Mouse (Mus musculus): ENCODE measurements at regions not wholly inside any gene's neighbourhood (a gene's known extent, or its start where the extent isn't known, plus 50 kb on each side); places are given as distances from the start of the nearest gene placed in this dataset.
"Not testable (repeated sequence)": the region's sequence is repeated elsewhere in the genome, so short reads cannot be mapped to it uniquely, and the experiment has no call there.

GRCm38 (mm10) chr10:118615131-118616020 is 174.5 kb downstream of the Ifng start:
- no peak for TF ChIP-seq CTCF (IDR thresholded peaks at IDR 0.05)
- POLR2A ChIA-PET: no interaction called here
- CTCF ChIA-PET: interaction anchor here (1.8 kb wide), 1 partner anchor 9 kb away, joined by 5 read pairs; no protein-coding TSS in a partner anchor
- ATAC-seq: no peak
- DNase-seq (ENCODE audit: low read depth, low spot score): no peak
- in situ Hi-C loops (cut with MboI; ENCODE audit: low pct_unique_long_range_greater_than_20kb): no loop called here
- no peaks in the 10 kb centered on the region for H3K27me3 ChIP-seq

DNA sequence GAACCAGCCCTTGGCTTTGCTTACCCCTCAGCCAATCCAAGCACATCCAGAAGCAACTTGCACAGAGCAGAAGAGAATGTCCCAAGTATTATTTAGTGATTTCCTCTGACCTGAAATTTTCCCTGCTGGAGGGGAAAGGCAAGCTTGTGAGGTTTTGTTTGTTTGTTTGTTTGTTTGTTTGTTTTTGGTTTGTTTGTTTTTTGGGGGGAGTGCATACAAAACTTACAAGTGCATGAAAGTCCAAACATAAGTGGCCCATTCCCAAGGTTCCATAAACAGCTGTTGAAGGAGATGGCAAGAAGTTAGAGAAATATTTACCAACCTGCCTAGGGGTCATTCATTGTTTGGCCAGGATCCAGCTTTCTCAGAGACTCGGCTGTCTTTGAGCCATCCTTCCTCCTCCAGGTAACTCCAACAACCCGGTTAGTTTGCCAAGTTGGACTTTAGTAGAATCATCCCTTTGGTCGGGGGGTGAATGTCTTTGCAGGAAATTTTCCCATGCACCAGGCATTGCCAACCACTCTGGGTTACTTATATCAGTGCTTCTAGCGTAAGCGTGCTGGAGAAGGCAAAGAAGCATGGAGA is 175.3 kb downstream of the Ifng start:
- no peak for ATAC-seq
- no peak for TF ChIP-seq CTCF (IDR thresholded peaks at IDR 0.05)
- ChIA-PET POLR2A (no interaction called here), CTCF (interaction anchor here (1.8 kb wide), 1 partner anchor 9 kb away, joined by 5 read pairs; no protein-coding TSS in a partner anchor)
- no peaks in the 10 kb centered on the region for H3K27me3 ChIP-seq
- in situ Hi-C loops (cut with MboI; ENCODE audit: low pct_unique_long_range_greater_than_20kb): no loop called here
- no peak for DNase-seq (ENCODE audit: low read depth, low spot score)

- in situ Hi-C loops (cut with MboI; ENCODE audit: low pct_unique_long_range_greater_than_20kb): no loop called here
- no peak for TF ChIP-seq CTCF (IDR thresholded peaks at IDR 0.05)
- no peaks in the 10 kb centered on the region for H3K27me3 ChIP-seq
- DNase-seq (ENCODE audit: low read depth, low spot score) (no peak), ATAC-seq (no peak)
- ChIA-PET CTCF (no interaction called here), POLR2A (no interaction called here)
Measured at GRCm38 (mm10) chr10:118617291-118618044, 176.6 kb downstream of the Ifng start.

- DNase-seq (ENCODE audit: low read depth, low spot score); H3K27me3 ChIP-seq; ATAC-seq; POLR2A ChIA-PET; in situ Hi-C loops (cut with MboI; ENCODE audit: low pct_unique_long_range_greater_than_20kb): not testable (repeated sequence)
- CTCF ChIA-PET: interaction anchor here (2.1 kb wide), 1 partner anchor 48 kb away, joined by 4 read pairs; no protein-coding TSS in a partner anchor
Measured at GRCm38 (mm10) chr10:118618251-118618650, 177.4 kb downstream of the Ifng start.

DNA sequence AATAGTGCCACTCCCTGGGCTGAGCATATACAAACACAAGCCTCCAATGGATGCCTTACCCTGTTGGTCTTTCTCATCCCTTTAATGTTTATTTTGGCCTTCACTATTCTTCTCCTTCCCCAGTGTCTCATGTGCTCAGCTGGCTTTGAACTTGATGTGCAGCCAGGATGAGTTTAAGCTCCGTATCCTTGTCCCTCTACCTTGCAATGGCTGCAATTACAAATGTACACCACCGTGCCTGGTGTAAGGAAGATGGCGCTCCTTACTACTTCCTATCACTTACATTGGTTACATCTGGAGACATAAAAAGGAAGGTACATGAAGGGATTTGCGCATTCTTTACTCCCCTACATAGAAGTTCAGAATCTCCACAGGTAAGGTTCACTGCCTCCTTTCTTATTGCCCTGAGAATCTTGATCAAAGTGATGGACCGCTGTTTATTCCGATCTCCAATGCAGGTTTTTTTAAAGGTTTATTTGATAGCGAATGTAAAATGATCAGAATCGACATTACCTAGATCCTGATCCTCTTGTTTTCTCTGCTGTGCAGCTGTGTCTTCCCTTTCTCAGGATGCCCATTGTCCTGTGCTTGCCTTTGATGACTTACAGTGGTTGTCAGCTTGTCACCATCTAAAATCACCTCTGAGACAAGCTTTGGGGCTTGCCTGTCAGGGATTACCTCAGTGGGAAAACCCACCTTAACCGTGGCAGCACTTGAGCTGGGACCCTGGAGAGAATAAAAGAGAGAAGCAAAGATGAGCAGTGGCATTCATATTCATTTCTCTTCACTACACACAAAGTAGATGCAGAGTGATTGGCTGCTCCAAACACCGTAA is 178.1 kb downstream of the Ifng start:
- DNase-seq (ENCODE audit: low read depth, low spot score) (no peak), ATAC-seq (no peak)
- ChIA-PET POLR2A (no interaction called here), CTCF (interaction anchor here (2.1 kb wide), 1 partner anchor 48 kb away, joined by 4 read pairs; no protein-coding TSS in a partner anchor)
- H3K27me3 ChIP-seq: no peaks in the 10 kb centered on the region
- TF ChIP-seq CTCF (IDR thresholded peaks at IDR 0.05): no peak
- in situ Hi-C loops (cut with MboI; ENCODE audit: low pct_unique_long_range_greater_than_20kb): no loop called here

DNA sequence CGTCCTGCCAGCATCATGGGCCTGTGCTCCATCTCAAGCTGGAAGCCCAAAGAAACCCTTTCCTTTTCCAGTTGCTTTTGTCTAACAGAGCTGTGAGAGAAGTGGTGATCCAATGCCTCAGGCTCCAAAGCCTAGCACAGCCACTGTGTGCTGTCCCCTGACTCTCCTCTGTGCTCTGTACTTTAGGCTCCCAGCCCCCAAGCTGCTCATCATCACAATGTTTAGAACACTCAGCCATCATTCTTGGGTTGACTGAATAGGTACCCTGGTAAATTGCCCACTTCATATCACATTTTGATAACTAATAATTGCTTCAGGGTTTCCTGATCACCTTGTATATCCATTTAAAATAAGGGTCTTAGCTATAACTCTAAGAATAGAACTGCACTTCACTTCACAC is 178.8 kb downstream of the Ifng start:
- no peaks in the 10 kb centered on the region for H3K27me3 ChIP-seq
- CTCF ChIA-PET: interaction anchor here (2.1 kb wide), 1 partner anchor 47 kb away, joined by 4 read pairs; no protein-coding TSS in a partner anchor
- in situ Hi-C loops (cut with MboI; ENCODE audit: low pct_unique_long_range_greater_than_20kb): no loop called here

DNA sequence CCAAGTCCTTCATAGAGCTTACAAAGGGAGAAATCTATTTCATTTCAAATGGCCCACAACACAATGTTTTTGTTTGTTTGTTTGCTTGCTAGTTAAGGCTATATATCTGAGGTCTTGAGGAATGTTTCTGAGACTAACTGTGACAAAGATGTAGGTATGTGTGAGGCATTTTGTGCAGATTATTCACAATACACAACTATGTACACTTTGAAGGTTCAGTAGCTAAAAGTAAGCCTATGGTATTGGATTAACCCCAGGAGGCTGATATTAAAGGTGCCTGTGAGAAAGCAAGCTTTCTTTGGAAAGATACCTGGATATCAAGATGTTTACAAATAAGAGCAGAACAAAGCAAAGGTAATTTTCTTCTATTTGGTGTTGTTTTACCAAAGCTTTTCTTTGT is 179.8 kb downstream of the Ifng start:
- CTCF ChIA-PET: no interaction called here
- no peak for DNase-seq (ENCODE audit: low read depth, low spot score)
- ATAC-seq: no peak
- in situ Hi-C loops (cut with MboI; ENCODE audit: low pct_unique_long_range_greater_than_20kb): no loop called here
- H3K27me3 ChIP-seq: no peaks in the 10 kb centered on the region
- no peak for TF ChIP-seq CTCF (IDR thresholded peaks at IDR 0.05)
- POLR2A ChIA-PET: no interaction called here

More for the DNA sequence above, 178.8 kb downstream of the Ifng start:
- POLR2A ChIA-PET: no interaction called here
- TF ChIP-seq CTCF (IDR thresholded peaks at IDR 0.05): no peak
- ATAC-seq (no peak), DNase-seq (ENCODE audit: low read depth, low spot score) (no peak)

DNA sequence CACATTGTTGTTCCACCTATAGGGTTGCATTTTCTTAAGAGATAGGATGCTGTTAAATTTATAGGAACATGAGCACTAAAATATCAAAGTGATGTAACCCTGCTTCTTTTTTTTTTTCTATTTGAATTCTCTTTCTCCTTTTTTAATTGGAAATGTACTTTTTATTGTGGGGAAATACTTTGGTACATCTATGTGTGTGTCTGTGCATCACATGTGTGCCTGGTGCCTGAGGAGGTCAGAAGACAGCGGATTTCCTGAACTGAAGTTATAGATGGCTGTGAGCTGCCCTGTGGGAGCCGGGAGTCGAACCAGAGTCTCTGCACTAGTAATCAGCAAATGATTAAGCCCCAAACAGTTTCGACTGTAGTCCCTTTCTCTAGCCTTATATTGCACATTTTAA is 180.7 kb downstream of the Ifng start:
- TF ChIP-seq CTCF (IDR thresholded peaks at IDR 0.05): no peak
- ChIA-PET CTCF (no interaction called here), POLR2A (no interaction called here)
- in situ Hi-C loops (cut with MboI; ENCODE audit: low pct_unique_long_range_greater_than_20kb): no loop called here
- no peak for DNase-seq (ENCODE audit: low read depth, low spot score)
- H3K27me3 ChIP-seq: no peaks in the 10 kb centered on the region
- ATAC-seq: no peak

DNA sequence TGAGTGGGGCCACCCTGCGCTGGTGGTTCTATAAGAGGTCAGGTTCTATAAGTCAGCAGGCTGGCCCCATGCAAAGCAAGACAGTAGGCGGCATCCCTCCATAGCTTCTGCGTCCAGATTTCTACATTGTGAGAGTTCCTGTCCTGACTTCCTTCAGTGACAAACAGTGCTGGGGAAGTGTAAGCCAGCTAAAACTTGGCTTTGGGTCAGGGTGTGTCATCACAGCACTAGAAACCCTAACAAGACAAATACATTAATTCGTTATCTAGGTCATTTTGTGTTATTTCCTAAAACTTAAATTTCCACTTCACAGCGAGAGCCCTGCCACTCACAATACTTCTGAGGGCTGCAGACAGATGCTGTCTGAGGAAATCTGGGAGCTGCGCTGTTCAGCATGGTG is 181.3 kb downstream of the Ifng start:
- no peak for TF ChIP-seq CTCF (IDR thresholded peaks at IDR 0.05)
- POLR2A ChIA-PET: no interaction called here
- no peak for DNase-seq (ENCODE audit: low read depth, low spot score)
- in situ Hi-C loops (cut with MboI; ENCODE audit: low pct_unique_long_range_greater_than_20kb): no loop called here
- no peaks in the 10 kb centered on the region for H3K27me3 ChIP-seq
- ATAC-seq: no peak
- CTCF ChIA-PET: no interaction called here

DNA sequence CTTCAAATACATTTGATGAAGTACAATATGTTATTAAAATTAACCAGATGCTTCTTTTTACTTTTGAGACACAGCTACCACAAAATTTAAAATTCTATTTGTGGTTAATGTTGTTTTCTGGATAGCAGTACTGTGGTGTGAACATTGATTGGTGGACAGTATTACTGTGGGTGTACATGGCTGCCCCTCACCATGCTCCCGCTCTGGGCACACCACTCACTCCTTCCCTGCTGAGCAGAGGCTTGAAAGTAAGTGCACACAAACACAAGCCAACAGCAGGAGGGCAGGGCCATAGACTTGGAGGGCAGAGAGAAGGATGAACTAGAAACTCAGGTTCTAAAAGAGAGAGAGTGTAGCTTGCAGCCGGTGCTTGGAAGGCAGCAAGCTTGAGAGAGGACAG is 182.1 kb downstream of the Ifng start:
- ATAC-seq (no peak), DNase-seq (ENCODE audit: low read depth, low spot score) (no peak)
- TF ChIP-seq CTCF (IDR thresholded peaks at IDR 0.05): no peak
- POLR2A ChIA-PET: no interaction called here
- in situ Hi-C loops (cut with MboI; ENCODE audit: low pct_unique_long_range_greater_than_20kb): no loop called here
- CTCF ChIA-PET: no interaction called here
- no peaks in the 10 kb centered on the region for H3K27me3 ChIP-seq

All from Patski (cell line).